Mouse (Mus musculus) cerebellum, adult 2 months (tissue): ENCODE data around the gene Mical3. TPM values are rescaled to one million over a fixed set of nuclear protein-coding genes. Genes with fewer than 3 reads are reported as not detected.
"Not testable (repeated sequence)": the region's sequence is repeated elsewhere in the genome, so short reads cannot be mapped to it uniquely, and the experiment has no call there.

Experiments used
- DNase-seq, 2 experiments: peaks; one replicate each; pipeline ENCODE4 v3.0.0; 2021
- H3K27ac ChIP-seq: fragments of 200-500 bp; 2 replicates; pipeline ENCODE4 v1.5.1; 2012; ENCODE audit warnings: low read length, control low read depth, inconsistent platforms; ENCODE audit not compliant: insufficient read depth
- H3K27me3 ChIP-seq: fragments of 200-500 bp; 2 replicates; pipeline ENCODE4 v1.6.1; 2012; ENCODE audit warnings: inconsistent platforms, mild to moderate bottlenecking, low read length, moderate library complexity; ENCODE audit not compliant: control insufficient read depth, insufficient read depth
- H3K4me1 ChIP-seq: fragments of 200-500 bp; 2 replicates; pipeline ENCODE4 v1.6.1; 2011; ENCODE audit warnings: low read length; ENCODE audit not compliant: control insufficient read depth, insufficient read depth
- H3K4me3 ChIP-seq: fragments of 200-500 bp; replicated peaks from 2 replicates; pipeline ENCODE3; 2011; ENCODE audit warnings: mild to moderate bottlenecking, low read depth, low read length, control low read depth; ENCODE audit not compliant: insufficient read depth
- CTCF ChIP-seq: fragments of 200-500 bp; IDR thresholded peaks from 2 replicates; pipeline ENCODE4 v1.5.1; 2011; ENCODE audit warnings: low read depth, mild to moderate bottlenecking, control low read depth, low read length, moderate library complexity, borderline replicate concordance; ENCODE audit not compliant: insufficient read depth
- POLR2A ChIP-seq: fragments of 200-500 bp; IDR thresholded peaks from 2 replicates; pipeline ENCODE4 v1.6.1; 2011; ENCODE audit warnings: low read length, control low read depth, borderline replicate concordance; ENCODE audit not compliant: insufficient read depth
- WGBS: fragments of 180-500 bp; shearing (Covaris S2); methylation state at CpG from one replicate; pipeline ENCODE4 v1.1.7; 2018; 5-methylcytosine and 5-hydroxymethylcytosine counted together
- polyA plus RNA-seq: library from polyadenylated mRNA; depleted of rRNA; stranded (reverse); fragments of >200 nt; gene quantifications from 2 replicates; pipeline ENCODE4 v1.2.3, GENCODE M21; 2012

The Mical3 gene
- polyA plus RNA-seq, 1 experiment, result 75.7 TPM

DNA sequence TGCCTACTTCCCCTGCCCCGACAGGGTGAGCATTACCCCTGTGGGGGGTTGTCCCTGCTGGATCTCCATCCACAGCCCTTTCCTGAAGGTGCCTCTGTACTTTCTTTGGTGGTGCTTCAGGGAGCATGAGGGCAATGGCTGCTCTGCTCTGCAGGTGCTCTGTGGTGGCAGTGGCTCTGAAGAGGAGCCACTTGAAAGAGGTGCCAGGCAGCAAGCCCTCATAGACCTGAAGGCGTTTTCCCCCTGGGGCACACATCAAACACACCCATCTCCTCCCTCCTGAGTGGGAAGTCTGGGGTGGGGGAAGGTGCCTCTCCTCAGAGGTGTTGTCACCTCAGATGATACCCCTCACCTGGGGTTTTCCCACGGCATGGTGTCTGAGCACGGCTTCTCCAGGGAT, 196.6 kb downstream of the Mical3 start:
- TF ChIP-seq CTCF, result no peak
- no peak for TF ChIP-seq POLR2A
- 82% methylated on average over 4 of the region's 4 CpGs for WGBS

DNA sequence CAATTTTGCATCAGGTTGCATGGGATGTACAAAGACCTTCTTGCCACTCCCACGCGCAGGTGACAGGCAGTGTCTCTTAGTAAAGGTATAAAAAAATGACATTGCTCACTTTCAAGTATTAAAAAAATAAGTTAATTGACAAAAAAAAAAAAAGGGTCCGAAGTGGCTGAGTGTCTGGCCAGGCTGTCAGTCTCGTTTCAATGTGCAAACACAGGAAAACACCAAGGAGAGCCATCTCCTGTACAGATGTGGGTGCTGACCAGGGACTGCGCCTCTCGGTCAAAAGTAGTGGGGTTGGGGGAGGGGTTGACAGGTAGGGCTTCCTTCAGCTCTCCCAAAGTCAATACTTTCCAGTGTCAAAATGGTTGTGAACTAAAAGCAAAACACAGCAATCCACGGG, 197.1 kb downstream of the Mical3 start:
- DNase-seq, result no peak
- Histone ChIP-seq H3K27ac (no peak overlapping the region), H3K4me3 (no peak overlapping the region), H3K4me1 (no peaks in the 10 kb centered on the region), H3K27me3 (no peaks in the 10 kb centered on the region)
- 93% methylated on average over 7 of the region's 7 CpGs for WGBS
- no peak for TF ChIP-seq CTCF
- no peak for TF ChIP-seq POLR2A

More for the DNA sequence above, 196.6 kb downstream of the Mical3 start:
- H3K4me3 ChIP-seq, result no peak overlapping the region
- no peaks in the 10 kb centered on the region for H3K4me1 ChIP-seq
- H3K27me3 ChIP-seq, result no peaks in the 10 kb centered on the region
- no peak overlapping the region for H3K27ac ChIP-seq
- DNase-seq, result no peak

DNA sequence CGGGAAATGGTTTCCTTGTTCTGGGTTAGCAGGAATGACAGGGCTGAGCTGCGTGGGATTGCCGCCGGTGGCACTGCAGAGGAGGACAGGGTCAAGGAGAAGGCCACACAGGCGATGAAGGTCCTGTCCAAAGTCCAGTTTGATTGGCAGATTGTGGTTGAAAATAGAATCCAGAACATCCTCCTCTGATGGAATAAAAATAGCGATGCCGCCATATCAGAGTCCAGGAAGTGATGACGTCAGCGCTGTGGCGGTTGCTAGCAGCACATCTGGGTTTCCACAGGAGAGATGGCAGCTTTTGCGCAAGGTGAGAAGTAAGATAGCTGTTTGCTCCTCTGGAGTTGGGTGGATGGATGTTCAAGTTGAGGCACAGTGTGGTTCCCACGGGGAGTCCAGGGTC, 198.2 kb downstream of the Mical3 start:
- WGBS, result 90% methylated on average over 12 of the region's 12 CpGs

DNA sequence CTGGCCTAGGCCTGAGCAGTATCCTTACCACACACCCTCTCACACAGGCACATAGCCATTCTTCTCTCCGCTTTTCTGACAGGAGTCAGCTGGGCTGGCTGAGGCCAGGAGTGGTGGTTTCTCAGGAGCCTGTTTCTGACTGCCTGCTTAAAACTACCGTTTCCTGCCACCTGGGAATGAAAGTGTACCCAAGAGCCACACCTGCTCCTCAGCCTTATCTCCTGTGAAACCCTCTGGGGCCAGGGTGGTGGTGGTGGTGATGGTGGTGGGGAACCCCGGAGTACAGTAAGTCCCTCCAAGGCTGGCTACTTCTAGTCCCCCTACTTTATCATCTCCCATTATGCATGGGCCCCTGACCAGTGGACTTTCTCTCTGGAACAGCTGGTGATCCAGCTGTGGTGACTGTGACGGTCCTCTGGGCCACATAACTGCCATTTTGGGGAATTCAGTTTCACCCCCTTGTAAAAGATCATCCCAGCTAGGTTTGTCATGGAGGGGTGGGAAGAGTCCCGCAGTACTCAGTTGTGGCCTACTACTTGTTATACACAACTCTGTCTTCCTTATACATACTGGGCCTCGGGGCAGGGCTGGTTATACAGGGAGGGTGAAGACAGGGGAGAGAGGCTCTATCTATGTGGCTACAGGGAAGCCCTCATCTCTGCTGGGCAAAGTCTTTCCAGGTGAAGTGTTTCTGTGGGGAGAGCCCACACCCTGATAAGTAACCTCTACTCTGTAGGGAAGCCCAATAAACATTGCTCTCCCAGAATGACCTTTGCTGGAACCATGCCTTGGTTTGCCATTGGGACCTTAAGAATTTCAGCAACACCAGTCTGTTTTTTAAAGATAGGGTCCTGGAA, 200.1 kb downstream of the Mical3 start:
- no peak for DNase-seq
- TF ChIP-seq CTCF, result no peak
- no peak for TF ChIP-seq POLR2A
- 87% methylated on average over 6 of the region's 6 CpGs for WGBS

More for the DNA sequence above, 198.2 kb downstream of the Mical3 start:
- Histone ChIP-seq H3K4me3 (no peak overlapping the region), H3K4me1 (no peaks in the 10 kb centered on the region), H3K27ac (no peak overlapping the region), H3K27me3 (no peaks in the 10 kb centered on the region)
- TF ChIP-seq POLR2A, result no peak
- TF ChIP-seq CTCF, result no peak
- no peak for DNase-seq

DNA sequence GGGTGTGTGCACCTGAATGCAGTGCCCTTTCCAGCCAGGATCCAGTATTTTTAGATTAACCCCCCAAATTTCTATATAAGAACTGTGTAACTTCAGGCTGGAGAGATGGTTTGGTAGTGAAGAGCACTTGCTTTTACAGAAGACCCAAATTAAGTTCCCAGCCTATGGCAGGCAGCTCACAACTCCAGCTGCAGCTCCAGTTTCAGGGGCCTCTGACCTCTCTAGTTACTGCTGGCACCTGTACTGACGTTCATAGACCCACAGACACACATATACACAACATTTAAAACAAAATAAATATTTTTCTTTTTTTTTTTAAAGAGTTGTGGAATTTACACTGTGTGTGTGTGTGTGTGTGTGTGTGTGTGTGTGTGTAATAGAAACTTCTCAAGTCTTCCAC, 201.4 kb downstream of the Mical3 start:
- no peak for DNase-seq
- WGBS, result 83% methylated on average over 1 of the region's 1 CpGs
- Histone ChIP-seq H3K4me3 (no peak overlapping the region), H3K27ac (no peak overlapping the region), H3K4me1 (no peaks in the 10 kb centered on the region), H3K27me3 (no peaks in the 10 kb centered on the region)
- TF ChIP-seq CTCF (no peak), POLR2A (no peak)

More for the DNA sequence above, 200.1 kb downstream of the Mical3 start:
- H3K4me3 ChIP-seq, result no peak overlapping the region
- no peaks in the 10 kb centered on the region for H3K27me3 ChIP-seq
- no peaks in the 10 kb centered on the region for H3K4me1 ChIP-seq
- no peak overlapping the region for H3K27ac ChIP-seq

DNA sequence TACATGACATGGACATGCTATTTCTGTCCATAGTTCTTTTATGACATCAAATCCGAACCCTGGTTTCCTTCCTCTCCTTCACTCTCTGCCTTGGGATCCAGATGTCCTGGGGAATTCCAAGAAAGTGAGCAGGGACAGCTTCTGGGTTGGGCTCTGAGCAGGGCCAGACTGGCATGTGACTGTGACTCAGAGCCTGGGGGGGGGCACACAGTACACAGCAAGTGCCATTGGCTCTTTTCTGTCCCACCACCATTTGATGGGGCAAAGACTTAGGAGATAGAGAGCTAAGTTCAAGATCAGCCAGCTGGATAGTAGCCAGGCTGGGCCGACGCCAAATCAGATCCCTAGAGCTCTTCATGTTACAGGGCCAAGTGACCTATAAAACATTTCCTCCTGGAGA, 203.0 kb downstream of the Mical3 start:
- TF ChIP-seq POLR2A (no peak), CTCF (no peak)
- Histone ChIP-seq H3K4me1 (no peaks in the 10 kb centered on the region), H3K27ac (no peak overlapping the region), H3K27me3 (no peaks in the 10 kb centered on the region), H3K4me3 (no peak overlapping the region)
- peak; percentile 31 to 51 for DNase-seq
- WGBS, result 15% methylated on average over 3 of the region's 3 CpGs

DNA sequence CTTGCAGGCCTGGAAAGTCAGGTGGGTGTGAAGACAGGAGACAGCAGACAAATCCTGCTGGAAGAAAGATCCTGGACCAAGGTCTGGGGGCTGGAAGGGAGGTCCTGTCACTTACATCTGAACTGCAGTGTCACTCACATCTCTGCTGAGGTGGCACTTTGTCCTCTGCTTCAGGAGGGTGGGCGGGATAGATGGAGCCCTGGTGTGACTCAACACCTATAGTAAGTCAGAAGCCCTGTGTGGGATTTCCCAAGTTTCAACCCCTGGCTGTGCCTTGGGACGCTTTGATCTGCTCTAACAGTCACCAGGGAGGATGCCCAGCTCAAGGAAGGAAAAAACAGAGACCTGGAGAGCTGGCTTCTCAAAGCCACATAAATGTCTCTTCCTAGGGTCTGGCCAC, 203.9 kb downstream of the Mical3 start:
- no peak overlapping the region for H3K27ac ChIP-seq
- TF ChIP-seq CTCF, result no peak
- no peak for TF ChIP-seq POLR2A
- no peaks in the 10 kb centered on the region for H3K4me1 ChIP-seq
- no peak overlapping the region for H3K4me3 ChIP-seq
- 77% methylated on average over 2 of the region's 2 CpGs for WGBS
- no peak for DNase-seq
- no peaks in the 10 kb centered on the region for H3K27me3 ChIP-seq

DNA sequence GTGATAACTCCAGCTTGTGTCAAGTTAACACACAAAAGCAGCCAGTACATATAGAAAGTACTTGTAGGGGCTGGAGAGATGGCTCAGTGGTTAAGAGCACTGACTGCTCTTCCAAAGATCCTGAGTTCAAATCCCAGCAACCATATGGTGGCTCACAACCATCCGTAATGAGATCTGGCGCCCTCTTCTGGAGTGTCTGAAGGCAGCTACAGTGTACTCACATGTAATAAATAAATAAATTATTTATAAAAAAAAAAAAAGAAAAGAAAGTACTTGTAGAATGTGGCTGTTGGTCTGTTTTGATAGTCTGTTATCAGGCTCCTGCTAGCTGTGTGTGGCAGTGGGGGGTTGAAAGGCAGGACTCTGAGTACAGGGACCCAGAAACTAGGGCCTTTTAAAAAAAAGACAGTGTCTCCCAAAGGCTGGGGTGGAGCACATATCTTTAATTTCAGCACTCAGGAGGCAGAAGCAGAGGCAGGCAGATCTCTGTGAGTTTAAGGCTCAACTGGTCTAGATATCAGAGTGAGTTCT, 205.9 kb downstream of the Mical3 start:
- 68% methylated on average over 2 of the region's 2 CpGs for WGBS
- not testable (repeated sequence) for H3K27me3 ChIP-seq, H3K4me3 ChIP-seq

More for the DNA sequence above, 205.9 kb downstream of the Mical3 start:
- H3K4me1 ChIP-seq, H3K27ac ChIP-seq, DNase-seq: not testable (repeated sequence)
